ENCODE assay signal across 14 mouse cellular contexts in genomic region chr12:106030146-106030745, GRCm38 (mm10). TPM values are rescaled to one million over a fixed set of nuclear protein-coding genes. Genes with fewer than 3 reads are reported as not detected.
A peak's percentile ranks its signal among the peaks of the same experiment; 100 is the strongest.
DNase-seq lines count a peak whose midpoint lies in the region; TF ChIP-seq lines count a peak whose summit lies in the region.
"Had no signal": no experiment of that assay in that cellular context is flagged by ENCODE, and none has a peak within 500 bp of the region (broad histone marks: within the 10 kb centered on the region; RNA-seq: fewer than 3 reads in every experiment).

No protein-coding gene starts in this region.

- WGBS in olfactory bulb, adult 2 months: 68% methylated on average over 7 of the region's 7 CpGs

- no peak for TF ChIP-seq POLR2A in olfactory bulb, adult 2 months (IDR thresholded peaks at IDR 0.05; ENCODE audit: insufficient read depth, low read depth, low read length)

- H3K27ac ChIP-seq in olfactory bulb, adult 2 months (ENCODE audit: insufficient read depth, low read depth, low read length): peak overlapping the region; percentile 87; the same call in 1 of the 2 replicates
- H3K27ac ChIP-seq: embryonic facial prominence, embryonic 12.5 days; gastrocnemius, adult 2 months; hindbrain, embryonic 12.5 days; limb, embryonic 12.5 days; neural tube, embryonic 13.5 days had no signal

- intact Hi-C loops in gastrocnemius, postnatal 36 days (cut with DNase I): no loop called here

- TF ChIP-seq CTCF in olfactory bulb, adult 2 months (IDR thresholded peaks at IDR 0.05; ENCODE audit: insufficient read depth, low read depth, low read length): no peak

- H3K4me3 ChIP-seq in olfactory bulb, adult 2 months (ENCODE audit: insufficient read depth, low read depth, low read length): no peak overlapping the region
- H3K4me3 ChIP-seq: embryonic facial prominence, embryonic 12.5 days; gastrocnemius, adult 2 months; hindbrain, embryonic 12.5 days; limb, embryonic 12.5 days; neural tube, embryonic 13.5 days had no signal

- peaks cover 17% of the 10 kb centered on the region for H3K4me1 ChIP-seq in olfactory bulb, adult 2 months (ENCODE audit: control insufficient read depth, insufficient read depth, low read length)
- H3K4me1 ChIP-seq: hindbrain, embryonic 12.5 days; neural tube, embryonic 13.5 days had no signal

- peak; percentile 21 for DNase-seq in layer of hippocampus, adult 9-10 months (ENCODE audit: low spot score)
- DNase-seq in layer of hippocampus, adult 8-10 months (ENCODE audit: low spot score in 2 of 2): no peak
- peak; percentile 43 for DNase-seq in brain, adult 2 months (ENCODE audit: low read depth, low spot score)
- peak; percentile 30 to 53 for DNase-seq in lung, adult 18-20 months
- DNase-seq in adipocyte (ENCODE audit: low spot score): no peak
- DNase-seq in gastrocnemius, postnatal 36 days: no peak
- DNase-seq in embryo, embryonic 11 days: no peak
- DNase-seq: gastrocnemius, adult 2 months; kidney, postnatal 10 days had no signal

RNA-seq across cellular contexts. Expression of gene Vrk1, which starts 20.2 kb away (rescaled TPM):
- 10 to 100 TPM; 15.5 to 21.1 (median 17.4) TPM for total RNA-seq in layer of hippocampus, adult 8-10 months (2022)
- polyA plus RNA-seq in olfactory bulb, adult 2 months (2012; ENCODE audit: insufficient read depth, insufficient read length, low replicate concordance, missing spikeins): not detected in 2 replicates
- total RNA-seq in gastrocnemius, postnatal 36 days (2021): 1 to 10 TPM; 3.2 to 4.0 TPM

Comparison
In these comparisons a context has a peak if more than half of its experiments do, and no peak if none do; other contexts are left out.
1. DNase-seq: peak in layer of hippocampus, adult 9-10 months (single experiment), brain, adult 2 months (single experiment) and lung, adult 18-20 months (2 of 2); none in layer of hippocampus, adult 8-10 months (0 of 2), adipocyte (single experiment), gastrocnemius, postnatal 36 days (0 of 2) and embryo, embryonic 11 days (single experiment).